Mouse (Mus musculus): ENCODE results near the gene Mpp6.

Mpp6 gene

DNA sequence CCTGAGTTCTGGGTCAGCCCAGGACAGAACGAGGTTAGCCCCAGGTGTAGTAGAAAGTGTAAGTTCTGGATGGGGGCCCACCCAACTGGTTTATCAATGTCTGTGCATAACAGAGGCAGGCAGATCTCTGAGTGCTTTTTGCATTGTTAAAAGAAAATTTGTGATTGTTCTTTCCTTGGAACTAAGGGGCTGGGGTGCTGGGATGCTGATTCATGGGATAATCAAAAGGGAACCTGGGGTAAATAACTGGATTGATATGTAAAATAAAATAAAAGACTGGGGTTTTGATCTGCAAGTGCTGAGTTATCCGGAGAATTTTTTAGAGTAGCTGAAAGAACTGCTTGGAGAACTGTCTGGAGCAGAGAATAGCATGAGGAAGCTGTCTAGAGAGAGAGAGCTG is 14.2 kb downstream of the Mpp6 start:
- H3K36me3 ChIP-seq (ENCODE audit: insufficient read depth, low read length), result peaks cover 23% of the 10 kb centered on the region
- no peak overlapping the region for H3K4me3 ChIP-seq (replicated peaks; ENCODE audit: low read length)
- no peaks in the 10 kb centered on the region for H3K27me3 ChIP-seq (ENCODE audit: insufficient read depth, low read length)
- 0 out of 2 replicates have a peak, but pooled peaks cover 3% of the 10 kb centered on the region for H3K9me3 ChIP-seq (ENCODE audit: low read length)
- peak; percentile 94 for TF ChIP-seq NANOG (IDR thresholded peaks at IDR 0.05; ENCODE audit: borderline replicate concordance, low read length)
- no peak for TF ChIP-seq CTCF (conservative IDR thresholded peaks at IDR 0.05; ENCODE audit: low read length)
- peak; percentile 71; the same call in 1 of the 2 replicates for TF ChIP-seq POU5F1 (IDR thresholded peaks at IDR 0.05; ENCODE audit: borderline replicate concordance, low read length)
- H3K4me1 ChIP-seq (replicated peaks; ENCODE audit: low read depth, low read length), result peaks cover 77% of the 10 kb centered on the region

DNA sequence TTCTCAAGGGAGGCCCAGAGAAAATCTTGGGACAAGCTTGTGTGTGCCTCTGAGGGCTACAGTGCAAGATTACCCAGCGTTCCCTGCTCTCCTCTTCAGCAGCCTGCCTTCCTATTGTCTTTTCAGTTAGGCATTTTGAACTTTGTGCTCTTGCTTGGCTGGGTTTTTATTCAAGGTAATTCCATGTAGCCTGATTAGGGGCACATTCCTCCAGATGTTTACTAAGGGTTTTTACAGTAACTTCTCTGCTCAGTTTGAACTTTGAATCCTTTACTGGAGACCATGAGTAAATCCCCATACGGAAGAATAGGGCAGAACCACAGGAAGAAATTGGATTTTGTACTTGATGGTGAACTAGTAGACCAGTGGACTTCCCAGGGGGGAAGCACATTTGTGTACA is 16.3 kb downstream of the Mpp6 start:
- Histone ChIP-seq H3K4me1 (replicated peaks; ENCODE audit: low read depth, low read length) (peaks cover 64% of the 10 kb centered on the region), H3K9me3 (ENCODE audit: low read length) (0 out of 2 replicates have a peak, but pooled peaks cover 3% of the 10 kb centered on the region), H3K27me3 (ENCODE audit: insufficient read depth, low read length) (no peaks in the 10 kb centered on the region), H3K36me3 (ENCODE audit: insufficient read depth, low read length) (peaks cover 31% of the 10 kb centered on the region), H3K4me3 (replicated peaks; ENCODE audit: low read length) (no peak overlapping the region)
- no peak for TF ChIP-seq POU5F1 (IDR thresholded peaks at IDR 0.05; ENCODE audit: borderline replicate concordance, low read length)
- TF ChIP-seq NANOG (IDR thresholded peaks at IDR 0.05; ENCODE audit: borderline replicate concordance, low read length), result no peak
- no peak for TF ChIP-seq CTCF (conservative IDR thresholded peaks at IDR 0.05; ENCODE audit: low read length)

DNA sequence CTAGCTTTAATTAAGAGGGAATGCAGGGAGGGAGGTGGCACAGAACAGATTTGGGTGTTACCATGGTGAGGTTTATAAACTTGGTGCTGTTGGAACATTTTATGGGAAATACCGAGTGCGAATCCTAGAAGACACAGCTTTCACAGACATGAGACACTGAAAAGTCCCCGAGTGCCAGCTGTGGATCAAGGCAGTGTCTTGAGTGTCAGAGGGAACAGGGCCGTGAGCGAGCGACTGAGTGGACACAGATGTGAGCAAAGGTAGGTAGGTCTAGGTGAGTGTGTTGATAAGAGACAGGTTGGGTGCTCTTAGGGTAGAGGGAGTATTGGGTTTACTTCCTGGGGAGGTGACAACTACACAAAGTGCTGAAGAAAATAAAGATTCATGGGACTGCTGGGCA is 17.5 kb downstream of the Mpp6 start:
- peaks cover 52% of the 10 kb centered on the region for H3K4me1 ChIP-seq (replicated peaks; ENCODE audit: low read depth, low read length)
- no peak overlapping the region for H3K4me3 ChIP-seq (replicated peaks; ENCODE audit: low read length)
- TF ChIP-seq CTCF (conservative IDR thresholded peaks at IDR 0.05; ENCODE audit: low read length) (no peak), POU5F1 (IDR thresholded peaks at IDR 0.05; ENCODE audit: borderline replicate concordance, low read length) (no peak), NANOG (IDR thresholded peaks at IDR 0.05; ENCODE audit: borderline replicate concordance, low read length) (no peak)
- 0 out of 2 replicates have a peak, but pooled peaks cover 3% of the 10 kb centered on the region for H3K9me3 ChIP-seq (ENCODE audit: low read length)
- no peaks in the 10 kb centered on the region for H3K27me3 ChIP-seq (ENCODE audit: insufficient read depth, low read length)
- H3K36me3 ChIP-seq (ENCODE audit: insufficient read depth, low read length), result peaks cover 31% of the 10 kb centered on the region

DNA sequence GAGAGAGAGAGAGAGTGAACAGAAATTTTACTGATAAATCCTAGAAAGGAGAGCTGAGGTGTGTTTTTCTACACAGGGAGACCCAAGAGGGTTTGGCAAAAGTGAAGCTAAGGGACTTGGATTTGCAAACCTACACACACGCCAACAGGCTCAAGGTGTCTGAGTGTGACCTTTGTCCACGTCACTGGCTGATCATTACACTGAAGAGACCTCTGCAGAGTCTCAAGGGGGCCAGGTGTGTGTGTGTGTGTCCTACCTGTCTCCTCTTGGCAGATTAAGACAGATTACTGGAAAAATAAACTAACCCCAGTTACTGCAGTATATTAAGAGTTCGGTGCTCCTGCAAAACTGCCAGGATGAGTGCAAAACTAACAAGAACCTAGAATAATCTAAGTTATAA is 27.6 kb downstream of the Mpp6 start:
- no peak for TF ChIP-seq CTCF (conservative IDR thresholded peaks at IDR 0.05; ENCODE audit: low read length)
- no peak for TF ChIP-seq POU5F1 (IDR thresholded peaks at IDR 0.05; ENCODE audit: borderline replicate concordance, low read length)
- TF ChIP-seq NANOG (IDR thresholded peaks at IDR 0.05; ENCODE audit: borderline replicate concordance, low read length), result no peak
- Histone ChIP-seq H3K36me3 (ENCODE audit: insufficient read depth, low read length) (no peaks in the 10 kb centered on the region), H3K9me3 (ENCODE audit: low read length) (no peaks in the 10 kb centered on the region), H3K27me3 (ENCODE audit: insufficient read depth, low read length) (no peaks in the 10 kb centered on the region), H3K4me3 (replicated peaks; ENCODE audit: low read length) (no peak overlapping the region), H3K4me1 (replicated peaks; ENCODE audit: low read depth, low read length) (peaks cover 32% of the 10 kb centered on the region)

DNA sequence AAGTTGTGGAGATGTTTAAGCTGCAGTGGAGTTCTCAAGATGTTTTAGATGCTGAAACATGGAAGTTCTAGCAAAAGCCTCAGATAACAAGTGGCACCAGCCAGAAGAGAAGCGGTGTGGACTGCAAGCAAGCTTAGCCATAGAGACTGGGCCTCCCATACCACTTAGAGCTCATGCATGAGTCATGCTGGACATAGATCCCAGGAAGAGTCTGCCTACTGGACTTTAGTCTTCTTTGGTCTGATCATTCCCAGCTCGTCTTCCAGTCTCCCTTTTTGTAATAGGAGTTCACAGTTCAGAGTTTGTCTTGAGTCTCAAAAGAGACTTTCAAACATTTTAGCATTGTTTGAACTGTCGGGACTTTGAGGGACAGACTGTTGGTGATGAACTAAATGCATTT is 29.5 kb downstream of the Mpp6 start:
- no peaks in the 10 kb centered on the region for H3K27me3 ChIP-seq (ENCODE audit: insufficient read depth, low read length)
- TF ChIP-seq CTCF (conservative IDR thresholded peaks at IDR 0.05; ENCODE audit: low read length) (no peak), POU5F1 (IDR thresholded peaks at IDR 0.05; ENCODE audit: borderline replicate concordance, low read length) (no peak), NANOG (IDR thresholded peaks at IDR 0.05; ENCODE audit: borderline replicate concordance, low read length) (no peak)

DNA sequence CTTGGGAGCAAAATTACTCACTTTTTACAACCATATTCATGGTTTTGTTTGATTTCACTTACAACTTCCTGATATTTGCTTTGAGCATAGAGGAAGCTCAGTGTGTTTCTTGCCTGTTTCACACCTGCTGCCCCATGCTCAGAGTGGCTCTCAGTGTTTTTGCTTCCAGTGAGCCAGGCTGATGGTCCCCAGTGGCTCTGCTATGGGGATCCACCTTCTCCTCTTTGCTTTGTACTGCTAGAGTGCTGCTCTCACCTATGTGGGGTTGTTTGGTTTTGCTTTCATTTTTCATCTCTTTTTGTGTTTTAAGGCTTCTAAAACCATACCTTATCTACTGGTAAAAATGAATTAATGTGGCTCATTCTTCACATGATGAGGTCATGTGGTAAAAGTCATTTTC is 36.1 kb downstream of the Mpp6 start:
- TF ChIP-seq CTCF (conservative IDR thresholded peaks at IDR 0.05; ENCODE audit: low read length) (no peak), NANOG (IDR thresholded peaks at IDR 0.05; ENCODE audit: borderline replicate concordance, low read length) (no peak), POU5F1 (IDR thresholded peaks at IDR 0.05; ENCODE audit: borderline replicate concordance, low read length) (no peak)
- no peaks in the 10 kb centered on the region for H3K27me3 ChIP-seq (ENCODE audit: insufficient read depth, low read length)

More for the DNA sequence above, 29.5 kb downstream of the Mpp6 start:
- Histone ChIP-seq H3K36me3 (ENCODE audit: insufficient read depth, low read length) (no peaks in the 10 kb centered on the region), H3K4me3 (replicated peaks; ENCODE audit: low read length) (no peak overlapping the region), H3K9me3 (ENCODE audit: low read length) (no peaks in the 10 kb centered on the region), H3K4me1 (replicated peaks; ENCODE audit: low read depth, low read length) (peaks cover 44% of the 10 kb centered on the region)

DNA sequence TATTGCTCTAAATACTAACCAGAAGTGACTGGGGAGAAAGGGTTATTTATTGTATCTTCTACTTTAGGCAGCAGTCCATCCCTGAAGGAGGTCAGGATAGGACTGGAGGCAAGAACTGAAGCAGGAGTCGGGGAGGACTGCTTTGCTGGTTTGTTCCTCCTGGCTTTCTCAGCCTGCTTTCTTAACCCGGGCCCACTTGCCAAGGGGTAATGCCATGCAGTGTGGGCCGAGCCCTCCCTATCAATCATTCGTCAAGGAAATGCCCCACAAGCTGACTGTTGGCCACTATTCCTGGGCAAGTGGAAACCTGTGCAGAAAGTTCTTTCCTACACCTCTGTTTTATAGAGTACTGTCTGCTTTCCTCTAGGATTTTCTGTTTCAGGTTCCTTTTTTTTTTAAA is 39.3 kb downstream of the Mpp6 start:
- Histone ChIP-seq H3K4me1 (replicated peaks; ENCODE audit: low read depth, low read length) (peaks cover 11% of the 10 kb centered on the region), H3K4me3 (replicated peaks; ENCODE audit: low read length) (no peak overlapping the region), H3K9me3 (ENCODE audit: low read length) (no peaks in the 10 kb centered on the region), H3K27me3 (ENCODE audit: insufficient read depth, low read length) (no peaks in the 10 kb centered on the region), H3K36me3 (ENCODE audit: insufficient read depth, low read length) (peaks cover 31% of the 10 kb centered on the region)
- TF ChIP-seq CTCF (conservative IDR thresholded peaks at IDR 0.05; ENCODE audit: low read length), result no peak
- TF ChIP-seq POU5F1 (IDR thresholded peaks at IDR 0.05; ENCODE audit: borderline replicate concordance, low read length), result no peak
- TF ChIP-seq NANOG (IDR thresholded peaks at IDR 0.05; ENCODE audit: borderline replicate concordance, low read length), result no peak

More for the DNA sequence above, 36.1 kb downstream of the Mpp6 start:
- Histone ChIP-seq H3K36me3 (ENCODE audit: insufficient read depth, low read length) (peaks cover 31% of the 10 kb centered on the region), H3K9me3 (ENCODE audit: low read length) (no peaks in the 10 kb centered on the region), H3K4me1 (replicated peaks; ENCODE audit: low read depth, low read length) (peaks cover 22% of the 10 kb centered on the region), H3K4me3 (replicated peaks; ENCODE audit: low read length) (no peak overlapping the region)

DNA sequence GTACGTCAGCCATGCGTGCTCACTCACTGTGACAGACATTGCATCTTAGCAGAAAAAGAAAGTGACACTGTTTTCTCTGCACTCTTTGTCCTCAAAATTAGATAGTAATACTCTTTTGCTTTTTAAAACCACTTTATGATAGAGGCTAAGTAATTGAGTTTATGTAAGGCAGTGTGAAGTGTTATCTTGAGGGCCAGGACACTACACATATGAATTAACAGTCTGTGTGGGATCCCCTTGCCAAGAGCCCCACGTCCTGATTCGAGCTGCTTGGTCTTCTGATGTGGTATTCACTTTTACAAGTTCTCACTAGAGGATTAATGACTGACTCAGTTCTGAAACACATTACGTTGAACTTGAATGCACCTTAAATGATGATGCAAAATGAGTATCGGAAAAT is 49.8 kb downstream of the Mpp6 start:
- 0 out of 2 replicates have a peak, but pooled peaks cover 2% of the 10 kb centered on the region for H3K4me1 ChIP-seq (replicated peaks; ENCODE audit: low read depth, low read length)
- no peaks in the 10 kb centered on the region for H3K9me3 ChIP-seq (ENCODE audit: low read length)
- TF ChIP-seq NANOG (IDR thresholded peaks at IDR 0.05; ENCODE audit: borderline replicate concordance, low read length) (no peak), POU5F1 (IDR thresholded peaks at IDR 0.05; ENCODE audit: borderline replicate concordance, low read length) (no peak), CTCF (conservative IDR thresholded peaks at IDR 0.05; ENCODE audit: low read length) (no peak)
- H3K4me3 ChIP-seq (replicated peaks; ENCODE audit: low read length), result no peak overlapping the region
- peaks cover 26% of the 10 kb centered on the region for H3K36me3 ChIP-seq (ENCODE audit: insufficient read depth, low read length)
- H3K27me3 ChIP-seq (ENCODE audit: insufficient read depth, low read length), result no peaks in the 10 kb centered on the region

DNA sequence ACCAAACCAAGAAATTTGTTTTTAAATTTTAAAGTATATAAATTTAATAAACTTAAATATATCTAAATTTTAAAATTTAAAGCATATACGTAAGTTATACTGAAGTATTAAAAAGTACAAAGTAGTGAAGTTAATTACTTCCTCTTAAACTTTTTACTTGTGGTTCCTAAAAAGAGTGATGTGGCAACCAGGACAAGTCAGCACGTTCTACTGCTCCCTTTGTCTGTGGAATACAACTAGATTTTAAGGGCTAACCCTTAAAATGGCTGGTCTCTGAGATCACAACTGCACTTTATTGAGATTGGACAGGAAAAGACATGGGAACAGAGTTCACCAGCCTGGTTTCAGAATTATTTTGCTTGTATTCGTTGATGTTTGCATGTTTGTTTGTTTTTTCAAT is 53.0 kb downstream of the Mpp6 start:
- no peaks in the 10 kb centered on the region for H3K9me3 ChIP-seq (ENCODE audit: low read length)
- no peaks in the 10 kb centered on the region for H3K27me3 ChIP-seq (ENCODE audit: insufficient read depth, low read length)
- no peak for TF ChIP-seq POU5F1 (IDR thresholded peaks at IDR 0.05; ENCODE audit: borderline replicate concordance, low read length)
- TF ChIP-seq NANOG (IDR thresholded peaks at IDR 0.05; ENCODE audit: borderline replicate concordance, low read length), result no peak
- H3K36me3 ChIP-seq (ENCODE audit: insufficient read depth, low read length), result peaks cover 36% of the 10 kb centered on the region
- peaks cover 19% of the 10 kb centered on the region for H3K4me1 ChIP-seq (replicated peaks; ENCODE audit: low read depth, low read length)
- H3K4me3 ChIP-seq (replicated peaks; ENCODE audit: low read length), result no peak overlapping the region
